Mouse (Mus musculus) intestine, embryonic 16.5 days (tissue): ENCODE measurements around the gene Immp1l. TPM values are rescaled to one million over a fixed set of nuclear protein-coding genes. Genes with fewer than 3 reads are reported as not detected.
A peak's percentile ranks its signal among the peaks of the same experiment; 100 is the strongest.

ENCODE experiments used
- ATAC-seq: fragments of 200-750 bp; cut with Nextera tagmentation; 2 replicates; pipeline ENCODE4 v1.8.0; 2017; ENCODE audit warnings: moderate TSS enrichment, moderate library complexity
- H3K27ac ChIP-seq: fragments of 300-500 bp; sonication (generic); 2 replicates; pipeline ENCODE4 v1.5.1; 2014; ENCODE audit warnings: mild to moderate bottlenecking, low read length
- H3K27me3 ChIP-seq: fragments of 300-500 bp; sonication (generic); replicated peaks from 2 replicates; pipeline ENCODE4 v1.6.1; 2014; ENCODE audit warnings: low read length, control low read depth, mixed read lengths; ENCODE audit not compliant: control insufficient read depth, insufficient read depth
- H3K36me3 ChIP-seq: fragments of 300-500 bp; sonication (generic); 2 replicates; pipeline ENCODE4 v1.6.1; 2014; ENCODE audit warnings: low read length, control low read depth; ENCODE audit not compliant: control insufficient read depth, insufficient read depth
- H3K4me1 ChIP-seq: fragments of 300-500 bp; sonication (generic); 2 replicates; pipeline ENCODE4 v1.6.1; 2014; ENCODE audit warnings: low read length, control low read depth, mixed read lengths; ENCODE audit not compliant: control insufficient read depth, insufficient read depth
- H3K4me2 ChIP-seq: fragments of 300-500 bp; sonication (generic); 2 replicates; pipeline ENCODE4 v1.6.1; 2014; ENCODE audit warnings: low read depth, low read length, control low read depth
- H3K4me3 ChIP-seq: fragments of 300-500 bp; sonication (generic); 2 replicates; pipeline ENCODE4 v1.5.1; 2014; ENCODE audit warnings: mild to moderate bottlenecking, low read length
- H3K9ac ChIP-seq: fragments of 300-500 bp; sonication (generic); 2 replicates; pipeline ENCODE4 v1.6.1; 2014; ENCODE audit warnings: low read depth, low read length
- H3K9me3 ChIP-seq: fragments of 300-500 bp; sonication (generic); 2 replicates; pipeline ENCODE4 v1.6.1; 2016; ENCODE audit warnings: low read length, control low read depth; ENCODE audit not compliant: control insufficient read depth
- WGBS: fragments of 180-500 bp; shearing (Covaris S2); extraction: QIAGEN DNeasy Blood & Tissue Kit; methylation state at CpG from one replicate; pipeline ENCODE4 v1.1.7; 2014; 5-methylcytosine and 5-hydroxymethylcytosine counted together
- polyA plus RNA-seq: library from polyadenylated mRNA; unstranded; fragments of >200 nt; fragmentation: Nextera tagmentation; extraction: Ambion mirVana; gene quantifications from 2 replicates; pipeline ENCODE4 v1.2.1, GENCODE M21; 2015

Immp1l gene
- 118 and 121 TPM in 2 replicates for polyA plus RNA-seq

DNA sequence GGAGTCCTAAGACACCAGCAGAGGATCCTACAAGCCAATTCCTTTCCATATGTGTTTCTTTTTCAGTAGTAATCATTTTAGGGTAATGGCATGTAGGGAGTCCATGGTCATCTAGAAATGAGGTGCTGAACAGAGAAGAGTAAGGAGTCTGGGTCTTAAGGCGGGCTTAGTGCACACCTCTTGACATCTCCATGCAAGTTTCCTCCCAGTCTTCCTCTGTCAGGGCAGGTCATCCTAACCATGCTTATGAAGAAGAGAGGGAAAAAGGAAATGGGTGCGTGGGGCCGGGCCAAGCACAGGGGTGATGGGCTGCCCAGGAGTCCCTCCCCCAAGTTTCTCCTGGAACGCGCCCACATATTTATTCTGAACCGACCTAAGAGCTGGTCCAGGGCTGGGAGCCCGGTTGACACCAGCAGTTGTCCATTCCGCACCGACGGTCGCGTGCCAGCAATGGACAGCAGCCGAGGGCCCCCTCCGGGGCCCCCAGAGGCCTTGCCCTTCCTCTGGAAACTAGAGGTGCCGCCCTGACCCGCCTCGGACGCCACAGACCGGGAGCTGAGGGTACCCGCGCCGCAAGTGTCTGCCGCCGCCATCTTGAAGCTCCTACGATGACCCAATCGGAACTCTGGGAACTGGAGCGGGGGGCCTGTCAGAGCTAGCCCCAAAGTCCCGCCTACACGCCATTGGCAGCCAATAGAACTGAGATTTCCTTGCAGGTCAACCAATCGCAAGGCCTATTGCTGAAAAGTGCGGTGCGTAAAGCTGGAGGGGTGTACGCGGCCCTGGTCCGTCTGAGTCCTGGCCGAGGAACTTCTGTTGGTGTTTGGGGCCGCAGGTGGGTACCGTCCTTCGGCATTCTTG lies at the start of gene Immp1l, which contains the start of gene Elp4:
Immp1l (plus strand) TSS at position 743 of the 861 bp plus-strand sequence.
Elp4 (minus strand) TSS at position 669 of the 861 bp plus-strand sequence.
- Histone ChIP-seq H3K9ac (peak within 1 kb of the TSS; percentile 91), H3K36me3 (no peaks in the 10 kb centered on the region), H3K4me1 (0 out of 2 replicates have a peak, but pooled peaks cover 3% of the 10 kb centered on the region), H3K4me2 (peak within 1 kb of the TSS; percentile 76), H3K27ac (peak within 1 kb of the TSS; percentile 57), H3K9me3 (no peaks in the 10 kb centered on the region), H3K27me3 (no peaks in the 10 kb centered on the region), H3K4me3 (peak within 1 kb of the TSS; percentile 88)
- peak; percentile 100 for ATAC-seq
- under 1% methylated on average over 39 of the region's 39 CpGs for WGBS

- H3K9me3 ChIP-seq, result no peaks in the 10 kb centered on the region
- WGBS, result 65% methylated on average over 2 of the region's 2 CpGs
- no peak overlapping the region for H3K4me3 ChIP-seq
- H3K9ac ChIP-seq, result no peak overlapping the region
- no peak overlapping the region for H3K27ac ChIP-seq
- no peak for ATAC-seq
- no peaks in the 10 kb centered on the region for H3K36me3 ChIP-seq
- no peaks in the 10 kb centered on the region for H3K27me3 ChIP-seq
- H3K4me1 ChIP-seq, result no peaks in the 10 kb centered on the region
- H3K4me2 ChIP-seq, result no peak overlapping the region
Observed at GRCm38 (mm10) chr2:105854740-105855139, 49.7 kb upstream of the Immp1l start.

DNA sequence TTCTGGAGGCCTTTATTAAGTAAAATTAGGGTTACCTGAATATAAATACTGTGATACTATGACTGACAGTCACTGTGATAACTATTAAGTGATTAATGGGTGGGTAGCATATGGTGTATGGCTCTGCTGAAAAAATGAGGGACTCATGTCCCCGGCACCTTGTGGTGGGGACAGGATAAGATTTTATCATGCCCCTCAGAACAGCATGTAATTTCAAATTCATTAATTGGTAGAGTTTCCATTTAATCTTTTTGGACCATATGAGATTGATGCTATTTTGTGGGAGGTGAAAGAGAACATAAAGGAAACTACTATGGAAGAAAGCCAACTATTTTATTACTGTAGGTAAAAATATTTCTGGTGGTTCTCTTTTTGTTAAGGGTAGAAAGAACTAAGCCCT lies 31.0 kb upstream of the Immp1l start:
- Histone ChIP-seq H3K4me2 (no peak overlapping the region), H3K4me1 (no peaks in the 10 kb centered on the region), H3K27ac (no peak overlapping the region), H3K9me3 (no peaks in the 10 kb centered on the region), H3K27me3 (no peaks in the 10 kb centered on the region), H3K4me3 (no peak overlapping the region), H3K36me3 (no peaks in the 10 kb centered on the region), H3K9ac (no peak overlapping the region)
- ATAC-seq, result no peak
- WGBS, result 94% methylated on average over 1 of the region's 1 CpGs

DNA sequence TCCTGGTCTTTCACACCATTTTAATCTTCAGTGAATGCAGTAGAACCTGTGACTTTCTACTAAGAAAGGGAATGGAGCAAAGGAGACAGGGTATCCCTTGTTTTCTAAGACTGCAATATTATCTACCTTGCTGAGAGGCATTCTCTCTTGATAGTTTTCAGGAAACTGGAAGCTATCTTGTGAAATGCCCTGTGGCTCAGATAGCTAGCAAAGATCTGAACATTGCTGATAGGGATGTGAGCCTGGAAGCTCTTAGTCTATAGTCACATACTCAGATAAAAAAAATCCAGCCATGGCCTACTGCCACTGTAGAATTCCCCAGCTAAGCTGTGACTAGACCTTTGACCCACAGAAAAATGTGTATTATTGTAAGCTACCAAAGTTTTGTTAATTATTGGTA lies 13.6 kb upstream of the Immp1l start:
- H3K27ac ChIP-seq, result no peak overlapping the region
- no peak overlapping the region for H3K9ac ChIP-seq
- no peak overlapping the region for H3K4me2 ChIP-seq
- H3K4me3 ChIP-seq, result no peak overlapping the region
- no peaks in the 10 kb centered on the region for H3K4me1 ChIP-seq
- H3K36me3 ChIP-seq, result 0 out of 2 replicates have a peak, but pooled peaks cover 2% of the 10 kb centered on the region
- no peaks in the 10 kb centered on the region for H3K27me3 ChIP-seq
- ATAC-seq, result no peak
- H3K9me3 ChIP-seq, result no peaks in the 10 kb centered on the region

DNA sequence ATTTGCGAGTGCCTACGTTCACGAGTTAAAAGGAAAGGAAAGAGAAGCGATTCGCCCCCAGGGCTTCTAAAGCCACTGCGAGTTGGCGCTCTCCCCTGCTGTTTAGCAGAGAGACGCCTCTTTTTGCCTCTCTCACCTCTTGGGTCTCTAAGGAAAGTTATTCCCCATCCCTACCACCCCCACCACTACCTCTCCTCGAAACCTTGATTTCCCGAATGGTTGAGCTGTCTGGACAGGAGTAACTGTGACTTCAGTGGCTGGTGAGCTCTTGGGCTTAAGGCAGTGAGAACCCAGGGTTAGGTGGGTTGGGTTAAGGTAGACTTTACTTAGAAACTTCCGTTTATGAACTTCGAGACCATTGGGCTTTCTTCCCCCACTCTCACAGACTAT lies 314 bp downstream of the Immp1l start:
- no peaks in the 10 kb centered on the region for H3K27me3 ChIP-seq
- no peaks in the 10 kb centered on the region for H3K36me3 ChIP-seq
- no peaks in the 10 kb centered on the region for H3K9me3 ChIP-seq
- peak overlapping the region; percentile 77 for H3K9ac ChIP-seq
- H3K27ac ChIP-seq, result no peak overlapping the region
- WGBS, result under 1% methylated on average over 12 of the region's 12 CpGs
- H3K4me2 ChIP-seq, result peak overlapping the region; percentile 66
- H3K4me1 ChIP-seq, result 0 out of 2 replicates have a peak, but pooled peaks cover 3% of the 10 kb centered on the region
- peak; percentile 70 for ATAC-seq
- H3K4me3 ChIP-seq, result peak overlapping the region; percentile 88

GRCm38 (mm10) chr2:105908351-105908750 lies 3.9 kb downstream of the Immp1l start:
- Histone ChIP-seq H3K4me1 (0 out of 2 replicates have a peak, but pooled peaks cover 3% of the 10 kb centered on the region), H3K36me3 (no peaks in the 10 kb centered on the region), H3K9me3 (no peaks in the 10 kb centered on the region), H3K4me2 (no peak overlapping the region), H3K27ac (no peak overlapping the region), H3K27me3 (no peaks in the 10 kb centered on the region), H3K4me3 (no peak overlapping the region), H3K9ac (no peak overlapping the region)
- WGBS, result 83% methylated on average over 5 of the region's 5 CpGs
- ATAC-seq, result no peak

- Histone ChIP-seq H3K27me3 (no peaks in the 10 kb centered on the region), H3K9me3 (no peaks in the 10 kb centered on the region), H3K4me3 (no peak overlapping the region), H3K9ac (no peak overlapping the region), H3K4me1 (0 out of 2 replicates have a peak, but pooled peaks cover under 1% of the 10 kb centered on the region), H3K4me2 (no peak overlapping the region), H3K27ac (no peak overlapping the region), H3K36me3 (no peaks in the 10 kb centered on the region)
- 82% methylated on average over 3 of the region's 3 CpGs for WGBS
- ATAC-seq, result peak; percentile 33; the same call in 1 of the 2 replicates
Observed at GRCm38 (mm10) chr2:105910611-105911010, 6.2 kb downstream of the Immp1l start.

GRCm38 (mm10) chr2:105913655-105914366 lies 9.4 kb downstream of the Immp1l start:
- Histone ChIP-seq H3K36me3 (no peaks in the 10 kb centered on the region), H3K9ac (no peak overlapping the region), H3K27me3 (no peaks in the 10 kb centered on the region), H3K9me3 (no peaks in the 10 kb centered on the region), H3K27ac (no peak overlapping the region), H3K4me2 (no peak overlapping the region), H3K4me3 (no peak overlapping the region), H3K4me1 (no peaks in the 10 kb centered on the region)
- ATAC-seq, result no peak
- WGBS, result 79% methylated on average over 6 of the region's 6 CpGs

- WGBS, result 89% methylated on average over 1 of the region's 1 CpGs
- H3K4me2 ChIP-seq, result no peak overlapping the region
- no peak for ATAC-seq
- no peaks in the 10 kb centered on the region for H3K4me1 ChIP-seq
- H3K36me3 ChIP-seq, result no peaks in the 10 kb centered on the region
- H3K27ac ChIP-seq, result no peak overlapping the region
- H3K4me3 ChIP-seq, result no peak overlapping the region
- no peaks in the 10 kb centered on the region for H3K9me3 ChIP-seq
- no peaks in the 10 kb centered on the region for H3K27me3 ChIP-seq
- H3K9ac ChIP-seq, result no peak overlapping the region
Observed at GRCm38 (mm10) chr2:105916671-105917070, 12.2 kb downstream of the Immp1l start.
